Mouse (Mus musculus) stomach, postnatal 0 days (tissue): ENCODE data around the gene Csnk1e.

Experiments used
- CTCF ChIP-seq: IDR thresholded peaks from 2 replicates; pipeline ENCODE4 v1.5.1; 2016; ENCODE audit warnings: antibody characterized with exemption, low read depth, mild to moderate bottlenecking, moderate library complexity
- EP300 ChIP-seq: optimal IDR thresholded peaks from 2 replicates; pipeline ENCODE3; 2016; ENCODE audit warnings: antibody characterized with exemption

GRCm38 (mm10) chr15:79427516-79427915, 27.9 kb downstream of the Csnk1e start:
- TF ChIP-seq CTCF (no peak), EP300 (no peak)
